ENCODE assay signal across 8 mouse cellular contexts in the genomic region with DNA sequence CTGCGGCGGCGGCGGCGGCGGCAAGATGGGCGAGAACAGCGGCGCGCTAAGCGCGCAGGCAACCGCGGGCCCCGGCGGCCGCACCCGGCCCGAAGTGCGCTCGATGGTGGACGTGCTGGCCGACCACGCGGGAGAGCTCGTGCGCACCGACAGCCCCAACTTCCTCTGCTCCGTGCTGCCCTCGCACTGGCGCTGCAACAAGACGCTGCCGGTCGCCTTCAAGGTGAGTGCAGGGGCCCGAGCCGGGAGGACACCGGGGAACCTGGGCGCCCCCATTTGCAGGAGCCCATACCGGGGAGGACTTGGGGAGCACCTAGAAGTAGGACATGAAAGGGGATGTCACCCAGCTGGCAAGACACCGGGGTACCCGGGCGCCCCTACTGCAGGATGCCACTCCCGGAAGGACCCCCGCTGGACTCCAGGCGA. TPM values are rescaled to one million over a fixed set of nuclear protein-coding genes. Genes with fewer than 3 reads are reported as not detected.
DNase-seq lines count a peak whose midpoint lies in the region; ATAC-seq and TF ChIP-seq lines count a peak whose summit lies in the region.

No protein-coding gene starts in this region.

- peak overlapping the region; percentile 85 for H3ac ChIP-seq in C2C12 (ENCODE audit: control insufficient read depth, insufficient read length, low read depth)

- H3K9me3 ChIP-seq in heart, embryonic 10.5 days, result no peaks in the 10 kb centered on the region

- peak overlapping the region; percentile 80 for H3K4me3 ChIP-seq in C2C12 (ENCODE audit: insufficient read depth, poor library complexity, severe bottlenecking)
- H3K4me3 ChIP-seq in heart, embryonic 10.5 days, result peak overlapping the region; percentile 58

- no peak for TF ChIP-seq CTCF in C2C12 (IDR thresholded peaks at IDR 0.05; ENCODE audit: control insufficient read depth, insufficient read depth, insufficient read length)

- intact Hi-C loops in left cerebral cortex, postnatal 4 days (cut with DNase I), result no loop called here

- no peaks in the 10 kb centered on the region for H3K27me3 ChIP-seq in C2C12 (ENCODE audit: control insufficient read depth, insufficient read depth, insufficient read length)
- H3K27me3 ChIP-seq in heart, embryonic 10.5 days (ENCODE audit: insufficient read depth, poor library complexity, severe bottlenecking), result peaks cover 99% of the 10 kb centered on the region
- H3K27me3 ChIP-seq in splenic B cell, adult 2 months (ENCODE audit: control insufficient read depth, insufficient read depth, low read length, poor library complexity, severe bottlenecking), result no peaks in the 10 kb centered on the region

- peak; percentile 39 for DNase-seq in MN1 (ENCODE audit: low spot score)
- DNase-seq in heart, embryonic 10.5 days (ENCODE audit: low spot score), result no peak
- peak; percentile 33 for DNase-seq in kidney, postnatal 14 days
- peak; percentile 74 for DNase-seq in splenic B cell, adult 2 months (ENCODE audit: low read depth, low spot score)
- DNase-seq in yolk sac, embryonic 10.5 days (ENCODE audit: low spot score), result no peak
- DNase-seq in left cerebral cortex, postnatal 4 days, result no peak

- peaks cover 32% of the 10 kb centered on the region for H3K4me1 ChIP-seq in heart, embryonic 10.5 days

- peak; percentile 18; the same call in 1 of the 2 replicates for ATAC-seq in megakaryocyte-erythroid progenitor cell, adult 5-6 weeks (replicated peaks; ENCODE audit: low FRiP score, low TSS enrichment, poor library complexity, severe bottlenecking)

- H3K27ac ChIP-seq in heart, embryonic 10.5 days, result peak overlapping the region; percentile 42; the same call in 1 of the 2 replicates

- WGBS in heart, embryonic 10.5 days, result under 1% methylated on average over 39 of the region's 45 CpGs

- H3K79me3 ChIP-seq in C2C12 (ENCODE audit: low read depth), result peaks cover 33% of the 10 kb centered on the region

- peaks cover 26% of the 10 kb centered on the region for H3K36me3 ChIP-seq in C2C12 (ENCODE audit: control insufficient read depth, insufficient read depth)
- no peaks in the 10 kb centered on the region for H3K36me3 ChIP-seq in heart, embryonic 10.5 days
- H3K36me3 ChIP-seq in splenic B cell, adult 2 months (ENCODE audit: control insufficient read depth, insufficient read depth, low read length, poor library complexity, severe bottlenecking), result peaks cover 6% of the 10 kb centered on the region

- peaks cover 52% of the 10 kb centered on the region for H3K79me2 ChIP-seq in C2C12 (ENCODE audit: control insufficient read depth, insufficient read depth)

TF ChIP-seq in C2C12, 6 proteins besides CTCF, POLR2A, EP300 and RAD21:
- TF ChIP-seq USF1 (IDR thresholded peaks at IDR 0.05; ENCODE audit: low read depth) (no peak), CEBPB (IDR thresholded peaks at IDR 0.05; ENCODE audit: low read depth) (no peak), MAX (IDR thresholded peaks at IDR 0.05) (peak; percentile 70), MYOD1 (IDR thresholded peaks at IDR 0.05; ENCODE audit: control insufficient read depth, insufficient read length, low read depth) (no peak), MYOG (IDR thresholded peaks at IDR 0.05; ENCODE audit: control insufficient read depth, extremely low read depth, insufficient read length) (no peak)

RNA-seq across cellular contexts. Expression of a gene that starts 32.4 kb away (rescaled TPM):
- 19.5 TPM for polyA plus RNA-seq in C2C12 (2012; fragmentation: generic; extraction: Trizol)
- polyA plus RNA-seq in heart, embryonic 10.5 days (2016; fragmentation: Nextera tagmentation; extraction: Ambion mirVana), result 0.05 TPM in 1 of 2 replicates, not detected in the other
- total RNA-seq in megakaryocyte-erythroid progenitor cell, adult 5-6 weeks (2014; fragmentation: Nextera tagmentation), result 52.3 and 61.6 TPM in 2 replicates
- 6.1 and 9.4 TPM in 2 replicates for total RNA-seq in megakaryocyte-erythroid progenitor cell, adult 5-6 weeks (2017)
- under 1 TPM in 1 of 2 experiments, not detected in 1; 0.08 TPM for total RNA-seq in left cerebral cortex, postnatal 4 days (2021)

Comparison
In these comparisons a context has a peak if more than half of its experiments do, and no peak if none do; other contexts are left out.
1. DNase-seq: peak in MN1 (single experiment), kidney, postnatal 14 days (single experiment) and splenic B cell, adult 2 months (single experiment); none in heart, embryonic 10.5 days (single experiment), yolk sac, embryonic 10.5 days (single experiment) and left cerebral cortex, postnatal 4 days (single experiment).
2. RNA of a gene that starts 32.4 kb away (total RNA-seq): 6.1 to 61.6 TPM in megakaryocyte-erythroid progenitor cell, adult 5-6 weeks; 0.08 TPM in left cerebral cortex, postnatal 4 days; every median in the first group is over 4 times any median in the second.